Mouse (Mus musculus) cerebellum, adult 2 months (tissue): ENCODE results near the gene Fra10ac1. TPM values are rescaled to one million over a fixed set of nuclear protein-coding genes. Genes with fewer than 3 reads are reported as not detected.

Experiments used
- DNase-seq, 2 experiments: peaks; one replicate each; pipeline ENCODE4 v3.0.0; 2021
- H3K27ac ChIP-seq: fragments of 200-500 bp; 2 replicates; pipeline ENCODE4 v1.5.1; 2012; ENCODE audit warnings: low read length, control low read depth, inconsistent platforms; ENCODE audit not compliant: insufficient read depth
- H3K27me3 ChIP-seq: fragments of 200-500 bp; 2 replicates; pipeline ENCODE4 v1.6.1; 2012; ENCODE audit warnings: inconsistent platforms, mild to moderate bottlenecking, low read length, moderate library complexity; ENCODE audit not compliant: control insufficient read depth, insufficient read depth
- H3K4me1 ChIP-seq: fragments of 200-500 bp; 2 replicates; pipeline ENCODE4 v1.6.1; 2011; ENCODE audit warnings: low read length; ENCODE audit not compliant: control insufficient read depth, insufficient read depth
- H3K4me3 ChIP-seq: fragments of 200-500 bp; replicated peaks from 2 replicates; pipeline ENCODE3; 2011; ENCODE audit warnings: mild to moderate bottlenecking, low read depth, low read length, control low read depth; ENCODE audit not compliant: insufficient read depth
- CTCF ChIP-seq: fragments of 200-500 bp; IDR thresholded peaks from 2 replicates; pipeline ENCODE4 v1.5.1; 2011; ENCODE audit warnings: low read depth, mild to moderate bottlenecking, control low read depth, low read length, moderate library complexity, borderline replicate concordance; ENCODE audit not compliant: insufficient read depth
- POLR2A ChIP-seq: fragments of 200-500 bp; IDR thresholded peaks from 2 replicates; pipeline ENCODE4 v1.6.1; 2011; ENCODE audit warnings: low read length, control low read depth, borderline replicate concordance; ENCODE audit not compliant: insufficient read depth
- WGBS: fragments of 180-500 bp; shearing (Covaris S2); methylation state at CpG from one replicate; pipeline ENCODE4 v1.1.7; 2018; 5-methylcytosine and 5-hydroxymethylcytosine counted together
- polyA plus RNA-seq: library from polyadenylated mRNA; depleted of rRNA; stranded (reverse); fragments of >200 nt; gene quantifications from 2 replicates; pipeline ENCODE4 v1.2.3, GENCODE M21; 2012; rRNA removed

Gene Fra10ac1
- 28.3 and 28.9 TPM in 2 replicates for polyA plus RNA-seq

- DNase-seq, result peak; percentile 95 to 98
- peak within 1 kb of the TSS; percentile 86 for H3K4me3 ChIP-seq
- peaks cover 3% of the 10 kb centered on the region; the same call in 1 of the 2 replicates for H3K4me1 ChIP-seq
- no peaks in the 10 kb centered on the region for H3K27me3 ChIP-seq
- WGBS, result under 1% methylated on average over 49 of the region's 49 CpGs
- peak within 1 kb of the TSS; percentile 85 for H3K27ac ChIP-seq
- peak; percentile 66 for TF ChIP-seq POLR2A
- peak; percentile 59 for TF ChIP-seq CTCF
Measured at GRCm38 (mm10) chr19:38223905-38224684, at the start of gene Fra10ac1. Fra10ac1 (minus strand) TSS chr19:38224156.

GRCm38 (mm10) chr19:38271071-38271470 lies 47.1 kb upstream of the Fra10ac1 start:
- H3K27me3 ChIP-seq, result no peaks in the 10 kb centered on the region
- WGBS, result 12% methylated on average over 6 of the region's 6 CpGs
- H3K4me3 ChIP-seq, result peak overlapping the region; percentile 25
- peak; percentile 43 to 49 for DNase-seq
- H3K27ac ChIP-seq, result peak overlapping the region; percentile 7; the same call in 1 of the 2 replicates
- TF ChIP-seq CTCF (no peak), POLR2A (no peak)
- peaks cover 22% of the 10 kb centered on the region for H3K4me1 ChIP-seq

DNA sequence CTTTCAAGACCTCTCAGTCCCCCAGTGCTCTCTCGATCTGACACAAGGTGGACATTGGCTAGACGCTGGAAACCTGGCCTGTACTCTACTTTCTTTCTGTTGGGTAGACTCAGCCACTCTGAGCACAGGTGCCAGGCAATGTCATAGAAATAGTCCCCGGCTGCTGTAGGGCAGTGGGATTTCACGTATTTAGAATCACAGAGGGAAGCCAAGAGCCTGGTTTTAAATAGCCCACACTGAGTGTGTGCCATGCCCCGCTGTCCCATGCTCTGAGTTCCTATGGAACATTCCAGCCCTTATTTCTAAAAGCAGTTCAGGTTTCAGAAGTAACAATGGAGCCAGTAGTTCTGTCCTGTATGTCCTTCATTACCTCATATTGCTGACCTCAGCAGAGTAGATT lies 43.5 kb upstream of the Fra10ac1 start:
- 0 out of 2 replicates have a peak overlapping the region, but pooled peaks have one; percentile 11 for H3K27ac ChIP-seq
- TF ChIP-seq CTCF, result no peak
- no peak for TF ChIP-seq POLR2A
- no peaks in the 10 kb centered on the region for H3K27me3 ChIP-seq
- H3K4me1 ChIP-seq, result peaks cover 22% of the 10 kb centered on the region
- WGBS, result 22% methylated on average over 5 of the region's 5 CpGs
- H3K4me3 ChIP-seq, result peak overlapping the region; percentile 17
- peak; percentile 38 to 41 for DNase-seq

GRCm38 (mm10) chr19:38265767-38266166 lies 41.8 kb upstream of the Fra10ac1 start:
- Histone ChIP-seq H3K27me3 (no peaks in the 10 kb centered on the region), H3K4me3 (peak overlapping the region; percentile 60), H3K27ac (peak overlapping the region; percentile 87; the same call in 1 of the 2 replicates), H3K4me1 (peaks cover 16% of the 10 kb centered on the region)
- DNase-seq, result no peak
- TF ChIP-seq CTCF (no peak), POLR2A (no peak)
- WGBS, result 28% methylated on average over 5 of the region's 5 CpGs

DNA sequence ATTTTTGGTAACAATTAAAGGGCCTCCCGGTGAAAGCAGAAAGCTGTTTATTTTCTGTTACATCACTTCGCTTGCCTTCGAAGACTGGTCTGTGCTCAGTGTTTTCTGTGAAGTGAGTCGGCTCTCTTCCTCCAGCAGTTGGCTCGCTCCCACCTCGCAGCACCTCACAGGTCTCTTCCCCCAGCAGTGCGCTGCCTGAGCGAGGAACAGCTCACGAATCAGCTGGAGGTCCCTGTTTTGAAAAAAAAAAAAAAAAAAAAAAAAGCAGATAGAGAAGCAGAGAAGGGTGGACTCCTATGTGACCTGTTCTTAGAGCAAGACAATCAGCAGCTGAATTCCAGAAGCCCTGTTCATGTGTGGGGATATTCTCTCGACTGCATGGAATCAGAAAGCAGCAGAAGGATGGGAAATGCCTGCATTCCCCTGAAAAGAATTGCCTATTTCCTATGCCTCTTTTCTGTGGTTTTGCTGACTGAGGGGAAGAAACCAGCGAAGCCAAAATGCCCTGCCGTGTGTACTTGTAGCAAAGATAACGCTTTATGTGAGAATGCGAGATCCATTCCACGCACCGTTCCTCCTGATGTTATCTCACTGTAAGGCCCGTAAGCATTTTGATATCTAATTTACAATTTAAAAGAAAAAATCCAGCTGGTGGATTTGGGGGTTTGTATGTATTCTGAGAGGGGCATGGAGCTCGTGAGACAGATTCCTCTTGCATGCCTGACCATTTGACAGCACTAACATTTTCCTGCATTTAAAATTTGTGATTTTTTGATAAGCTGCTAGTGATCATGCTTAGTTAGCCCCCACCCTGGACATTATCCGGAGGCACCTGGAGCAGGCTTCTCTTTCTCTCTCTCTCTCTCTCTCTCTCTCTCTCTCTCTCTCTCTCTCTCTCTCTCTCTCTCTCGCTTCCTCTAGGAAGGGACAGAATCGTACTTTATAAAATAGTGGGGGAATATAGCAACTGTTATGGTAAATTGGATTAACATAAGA lies 40.8 kb upstream of the Fra10ac1 start, which contains the start of gene Lgi1:
Gene Lgi1 (plus strand): TSS at position 32 of the 996 bp plus-strand sequence.
- Histone ChIP-seq H3K4me1 (peaks cover 12% of the 10 kb centered on the region), H3K4me3 (peak within 1 kb of the TSS; percentile 64), H3K27ac (peak within 1 kb of the TSS; percentile 87), H3K27me3 (no peaks in the 10 kb centered on the region)
- WGBS, result 5% methylated on average over 21 of the region's 21 CpGs
- TF ChIP-seq POLR2A, result peak; percentile 31; the same call in 1 of the 2 replicates
- TF ChIP-seq CTCF, result no peak
- DNase-seq, result peak; percentile 77 to 83

DNA sequence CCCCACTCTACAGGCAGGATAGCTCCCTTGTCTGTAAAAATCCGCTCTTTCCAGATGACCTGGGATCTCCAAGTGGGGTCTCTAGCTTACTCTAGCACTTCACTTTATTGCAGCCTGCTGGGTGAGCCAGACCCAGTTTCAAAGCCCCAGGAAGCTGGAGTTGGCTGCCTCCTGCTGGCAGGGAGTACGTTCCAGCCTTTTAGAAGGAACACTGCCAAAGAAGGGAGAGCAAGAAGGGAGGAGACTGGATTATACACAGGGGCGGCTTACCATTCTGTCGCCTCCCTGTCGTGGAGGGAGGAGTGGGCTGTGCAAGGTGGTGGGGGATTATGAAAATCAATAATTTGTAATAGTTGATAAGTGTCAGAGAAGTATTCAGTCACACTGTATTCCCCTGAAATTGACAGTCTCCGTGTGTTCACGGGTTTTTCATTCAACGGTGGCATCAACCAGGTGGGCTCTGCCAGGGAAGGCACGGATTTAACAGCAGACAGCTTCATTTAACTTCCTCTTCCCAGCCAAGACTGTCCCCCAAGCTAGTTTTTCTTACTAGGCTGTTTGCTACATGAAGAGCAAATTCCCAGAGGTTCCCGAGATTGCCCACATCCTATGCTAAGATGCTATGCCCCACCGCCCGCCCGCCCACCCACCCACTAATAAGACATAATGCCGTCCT lies 40.0 kb upstream of the Fra10ac1 start:
- WGBS, result 2% methylated on average over 14 of the region's 14 CpGs

More for the DNA sequence above, 40.0 kb upstream of the Fra10ac1 start:
- Histone ChIP-seq H3K27me3 (no peaks in the 10 kb centered on the region), H3K4me3 (peak overlapping the region; percentile 64), H3K27ac (peak overlapping the region; percentile 85), H3K4me1 (peaks cover 10% of the 10 kb centered on the region; the same call in 1 of the 2 replicates)
- peak; percentile 78 to 83 for DNase-seq
- TF ChIP-seq POLR2A (peak; percentile 25; the same call in 1 of the 2 replicates), CTCF (peak; percentile 29; the same call in 1 of the 2 replicates)
